ENCODE assay signal across 8 mouse cellular contexts in the genomic region with DNA sequence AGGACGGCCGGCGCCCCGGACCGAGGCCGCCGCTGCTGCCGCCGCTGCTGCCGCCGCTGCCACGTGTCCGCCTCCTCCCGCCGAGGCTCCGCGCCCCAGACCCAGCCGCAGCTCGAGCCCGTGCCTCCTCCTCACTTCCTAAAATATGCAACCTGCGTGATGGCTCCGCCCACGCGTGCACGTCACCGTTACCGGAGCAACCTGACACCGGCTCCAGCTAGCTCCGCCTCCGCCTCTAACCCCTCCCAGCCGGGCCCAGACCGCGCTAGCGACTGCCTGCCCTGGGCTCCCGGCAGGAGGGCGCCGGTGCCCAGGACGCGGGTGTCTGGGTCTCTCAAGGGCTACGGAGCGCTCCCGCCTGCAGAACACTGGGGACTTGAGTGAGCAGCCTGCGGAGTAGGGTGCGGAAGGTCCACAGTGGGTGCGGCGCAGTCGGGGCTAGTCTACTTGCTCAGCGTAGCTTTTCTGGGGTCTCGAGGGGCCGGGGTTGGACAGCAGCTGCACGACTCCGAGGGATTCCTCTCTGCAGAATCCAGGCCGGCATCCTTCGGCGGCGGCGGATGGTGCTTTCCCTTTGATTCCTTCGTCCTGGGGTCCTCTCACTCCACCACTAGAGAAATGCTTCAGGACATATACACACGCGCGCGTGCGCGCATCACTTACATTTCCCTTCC. TPM values are rescaled to one million over a fixed set of nuclear protein-coding genes. Genes with fewer than 3 reads are reported as not detected.
DNase-seq lines count a peak whose midpoint lies in the region; ATAC-seq and TF ChIP-seq lines count a peak whose summit lies in the region.

TSS of gene Atp1a1 (minus strand) at position 135 of the 674 bp plus-strand sequence.

- H3K9ac ChIP-seq in ES-E14 (ENCODE audit: insufficient read depth, low read depth, low read length, poor library complexity, severe bottlenecking), result peak within 1 kb of the TSS; percentile 88
- H3K9ac ChIP-seq in forebrain, embryonic 15.5 days (replicated peaks), result peak within 1 kb of the TSS; percentile 91

- ATAC-seq in forebrain, embryonic 15.5 days (replicated peaks), result peak; percentile 96
- ATAC-seq in neutrophil, adult 5-6 weeks (ENCODE audit: extremely low read depth, insufficient number of reproducible peaks, low FRiP score, poor library complexity, severe bottlenecking), result peak; percentile 97

- no peaks in the 10 kb centered on the region for H3K9me3 ChIP-seq in ES-E14 (ENCODE audit: control insufficient read depth, insufficient read depth, low read depth, low read length)
- H3K9me3 ChIP-seq in forebrain, embryonic 15.5 days, result no peaks in the 10 kb centered on the region

- H3K4me2 ChIP-seq in forebrain, embryonic 15.5 days (replicated peaks), result peak within 1 kb of the TSS; percentile 82

- TF ChIP-seq CTCF in lung, adult 2 months (IDR thresholded peaks at IDR 0.05; ENCODE audit: insufficient read depth, low read length), result no peak

- H3K4me1 ChIP-seq in ES-E14 (ENCODE audit: control insufficient read depth in 2 of 2, insufficient read depth in 2 of 2, low read length in 2 of 2, poor library complexity in 1 of 2), result peaks cover 7 to 8% of the 10 kb centered on the region in 2 experiments
- peaks cover 49% of the 10 kb centered on the region for H3K4me1 ChIP-seq in forebrain, embryonic 15.5 days
- peaks cover 16% of the 10 kb centered on the region for H3K4me1 ChIP-seq in lung, adult 2 months (ENCODE audit: control insufficient read depth, insufficient read depth, low read length)

- H3K27ac ChIP-seq in ES-E14 (ENCODE audit: insufficient read depth, low read depth, low read length, poor library complexity, severe bottlenecking), result peak within 1 kb of the TSS; percentile 49
- peak within 1 kb of the TSS; percentile 96 for H3K27ac ChIP-seq in forebrain, embryonic 15.5 days (replicated peaks)

- no peaks in the 10 kb centered on the region for H3K27me3 ChIP-seq in forebrain, embryonic 15.5 days

- peak within 1 kb of the TSS; percentile 84 to 85 for H3K4me3 ChIP-seq in ES-E14 (ENCODE audit: insufficient read depth in 1 of 2, low read depth in 1 of 2, low read length in 2 of 2, poor library complexity in 1 of 2, severe bottlenecking in 1 of 2)
- H3K4me3 ChIP-seq in forebrain, embryonic 15.5 days, result peak within 1 kb of the TSS; percentile 79
- peak within 1 kb of the TSS; percentile 65 for H3K4me3 ChIP-seq in lung, adult 2 months (replicated peaks; ENCODE audit: extremely low read depth, low read depth, low read length)

- TF ChIP-seq POLR2A in lung, adult 2 months (IDR thresholded peaks at IDR 0.05; ENCODE audit: borderline replicate concordance, extremely low read depth, low read depth, low read length), result peak; percentile 97

- DNase-seq in ES-E14 (ENCODE audit: low read depth, low spot score), result peak; percentile 96
- peak; percentile 98 for DNase-seq in cerebellum, adult 11-12 months
- peak; percentile 97 for DNase-seq in heart, postnatal 25 days (ENCODE audit: low spot score)
- peak; percentile 97 to 99 for DNase-seq in layer of hippocampus, adult 18-20 months (ENCODE audit: low spot score in 2 of 2)
- DNase-seq in lung, adult 2 months, result peak; percentile 99
- peak; percentile 99 for DNase-seq in thymus, adult 18-20 months

- in situ Hi-C loops in ES-E14 (cut with MboI; ENCODE audit: low sequenced_read_pairs in 2 of 2, unreplicated experiment in 2 of 2), result no loop called here

- intact Hi-C loops in heart, postnatal 25 days (cut with DNase I), result loop anchor here (5.0 kb wide), 2 partner anchors 93 to 108 kb away; no protein-coding TSS in a partner anchor

- no peaks in the 10 kb centered on the region for H3K36me3 ChIP-seq in ES-E14 (ENCODE audit: control insufficient read depth, insufficient read depth, low read length, poor library complexity, severe bottlenecking)
- no peaks in the 10 kb centered on the region for H3K36me3 ChIP-seq in forebrain, embryonic 15.5 days

- under 1% methylated on average over 64 of the region's 64 CpGs for WGBS in forebrain, embryonic 15.5 days
- 2% methylated on average over 62 of the region's 64 CpGs for WGBS in lung, adult 2 months

TF ChIP-seq in ES-E14, 5 proteins besides CTCF, POLR2A, EP300 and RAD21:
- TF ChIP-seq CHD2 (IDR thresholded peaks at IDR 0.05; ENCODE audit: low read depth, low read length) (no peak), MAFK (IDR thresholded peaks at IDR 0.05; ENCODE audit: insufficient read depth, low read depth, low read length) (no peak), ZC3H11A (IDR thresholded peaks at IDR 0.05; ENCODE audit: borderline replicate concordance, low read depth, low read length) (no peak), HCFC1 (IDR thresholded peaks at IDR 0.05; ENCODE audit: borderline replicate concordance, insufficient read depth, low read length) (peak; percentile 48; the same call in 1 of the 2 replicates)

RNA-seq across cellular contexts. Expression of gene Atp1a1, which starts in this region (rescaled TPM):
- 485 and 621 TPM in 2 replicates for total RNA-seq in ES-E14 (2012; rRNA removed)
- polyA plus RNA-seq in forebrain, embryonic 15.5 days (2015; fragmentation: Nextera tagmentation; extraction: Ambion mirVana), result 39.7 and 43.7 TPM in 2 replicates
- total RNA-seq in heart, postnatal 25 days (2021), result 100 to 1,000 TPM; 660 to 766 TPM
- 100 to 1,000 TPM; 518 to 527 TPM for total RNA-seq in layer of hippocampus, adult 18-20 months (2021)
- 267 and 269 TPM in 2 replicates for polyA plus RNA-seq in lung, adult 2 months (2012; rRNA removed)
- 72.3 and 75.5 TPM in 2 replicates for total RNA-seq in neutrophil, adult 5-6 weeks (2017)

Comparison
In these comparisons a context has a peak if more than half of its experiments do, and no peak if none do; other contexts are left out.
1. Peak in every context shown above with its lines: DNase-seq, ATAC-seq, H3K4me3 ChIP-seq and H3K27ac ChIP-seq.